Mouse (Mus musculus) myocyte (in vitro differentiated cells): ENCODE measurements at regions not wholly inside any gene's neighbourhood (a gene's known extent, or its start where the extent isn't known, plus 50 kb on each side); places are given as distances from the start of the nearest gene placed in this dataset.

ENCODE experiments used
- POLR2A ChIP-seq: IDR thresholded peaks from one replicate; pipeline ENCODE4 v1.6.1; 2011; ENCODE audit warnings: low read depth, mild to moderate bottlenecking, control low read depth, moderate library complexity; ENCODE audit not compliant: insufficient read length
- USF1 ChIP-seq: IDR thresholded peaks from one replicate; pipeline ENCODE4 v1.6.1; 2011; ENCODE audit warnings: low read depth, mild to moderate bottlenecking, control low read depth, moderate library complexity

GRCm38 (mm10) chr17:68135436-68135835 lies 131.5 kb upstream of the Arhgap28 start:
- no peak for TF ChIP-seq USF1
- TF ChIP-seq POLR2A, result no peak
